Mouse (Mus musculus) kidney, embryonic 14.5 days (tissue): ENCODE results near the gene Lyrm1. TPM values are rescaled to one million over a fixed set of nuclear protein-coding genes. Genes with fewer than 3 reads are reported as not detected.

ENCODE experiments used
- ATAC-seq: fragments of 200-750 bp; cut with Nextera tagmentation; 2 replicates; pipeline ENCODE4 v1.8.0; 2017; ENCODE audit warnings: moderate number of reproducible peaks, mild to moderate bottlenecking, moderate TSS enrichment, moderate library complexity; ENCODE audit not compliant: low FRiP score, low TSS enrichment
- H3K27ac ChIP-seq: fragments of 300-500 bp; sonication (generic); 2 replicates; pipeline ENCODE4 v1.5.1; 2014; ENCODE audit warnings: low read depth, mild to moderate bottlenecking, low read length, moderate library complexity, mixed read lengths
- H3K27me3 ChIP-seq: fragments of 300-500 bp; sonication (generic); 2 replicates; pipeline ENCODE4 v1.6.1; 2014; ENCODE audit warnings: mild to moderate bottlenecking, low read length; ENCODE audit not compliant: control insufficient read depth, insufficient read depth
- H3K36me3 ChIP-seq: fragments of 300-500 bp; sonication (generic); 2 replicates; pipeline ENCODE4 v1.6.1; 2014; ENCODE audit warnings: low read length, mixed read lengths; ENCODE audit not compliant: control insufficient read depth, insufficient read depth
- H3K4me1 ChIP-seq: fragments of 300-500 bp; sonication (generic); 2 replicates; pipeline ENCODE4 v1.6.1; 2014; ENCODE audit warnings: low read length, mixed read lengths; ENCODE audit not compliant: control insufficient read depth, insufficient read depth
- H3K4me2 ChIP-seq: fragments of 300-500 bp; sonication (generic); replicated peaks from 2 replicates; pipeline ENCODE4 v1.6.1; 2014; ENCODE audit warnings: low read depth, mild to moderate bottlenecking, low read length
- H3K4me3 ChIP-seq: fragments of 300-500 bp; sonication (generic); 2 replicates; pipeline ENCODE4 v1.5.1; 2014; ENCODE audit warnings: mild to moderate bottlenecking, low read length
- H3K9ac ChIP-seq: fragments of 300-500 bp; sonication (generic); 2 replicates; pipeline ENCODE4 v1.6.1; 2014; ENCODE audit warnings: low read depth, mild to moderate bottlenecking, low read length, moderate library complexity
- H3K9me3 ChIP-seq: fragments of 300-500 bp; sonication (generic); 2 replicates; pipeline ENCODE4 v1.6.1; 2016; ENCODE audit warnings: low read length; ENCODE audit not compliant: control insufficient read depth
- WGBS: fragments of 180-500 bp; shearing (Covaris S2); extraction: QIAGEN DNeasy Blood & Tissue Kit; methylation state at CpG from one replicate; pipeline ENCODE4 v1.1.7; 2014; 5-methylcytosine and 5-hydroxymethylcytosine counted together
- polyA plus RNA-seq: library from polyadenylated mRNA; unstranded; fragments of >200 nt; fragmentation: Nextera tagmentation; extraction: Ambion mirVana; gene quantifications from 2 replicates; pipeline ENCODE4 v1.2.1, GENCODE M21; 2014

Gene Lyrm1
- polyA plus RNA-seq, 1 experiment from 2014 or later: 8.3 TPM

- 65% methylated on average over 2 of the region's 2 CpGs for WGBS
Measured at GRCm38 (mm10) chr7:119941569-119941968, 45.9 kb downstream of the Lyrm1 start.

GRCm38 (mm10) chr7:119954047-119954446, 58.4 kb downstream of the Lyrm1 start:
- WGBS: 85% methylated on average over 1 of the region's 1 CpGs

More at GRCm38 (mm10) chr7:119941569-119941968, 45.9 kb downstream of the Lyrm1 start:
- Histone ChIP-seq H3K4me2 (no peak overlapping the region), H3K9me3 (no peaks in the 10 kb centered on the region), H3K9ac (no peak overlapping the region), H3K27me3 (no peaks in the 10 kb centered on the region), H3K27ac (no peak overlapping the region), H3K36me3 (no peaks in the 10 kb centered on the region), H3K4me3 (no peak overlapping the region), H3K4me1 (no peaks in the 10 kb centered on the region)
- ATAC-seq: no peak

GRCm38 (mm10) chr7:119957421-119957820, 61.8 kb downstream of the Lyrm1 start:
- H3K27ac ChIP-seq: no peak overlapping the region
- no peak overlapping the region for H3K4me2 ChIP-seq
- no peak overlapping the region for H3K9ac ChIP-seq
- no peaks in the 10 kb centered on the region for H3K4me1 ChIP-seq
- H3K27me3 ChIP-seq: no peaks in the 10 kb centered on the region
- ATAC-seq: no peak
- H3K36me3 ChIP-seq: no peaks in the 10 kb centered on the region
- no peaks in the 10 kb centered on the region for H3K9me3 ChIP-seq
- no peak overlapping the region for H3K4me3 ChIP-seq

More at GRCm38 (mm10) chr7:119954047-119954446, 58.4 kb downstream of the Lyrm1 start:
- Histone ChIP-seq H3K4me3 (no peak overlapping the region), H3K27me3 (no peaks in the 10 kb centered on the region), H3K9ac (no peak overlapping the region), H3K4me1 (no peaks in the 10 kb centered on the region), H3K9me3 (no peaks in the 10 kb centered on the region), H3K36me3 (no peaks in the 10 kb centered on the region), H3K27ac (no peak overlapping the region), H3K4me2 (no peak overlapping the region)
- no peak for ATAC-seq

DNA sequence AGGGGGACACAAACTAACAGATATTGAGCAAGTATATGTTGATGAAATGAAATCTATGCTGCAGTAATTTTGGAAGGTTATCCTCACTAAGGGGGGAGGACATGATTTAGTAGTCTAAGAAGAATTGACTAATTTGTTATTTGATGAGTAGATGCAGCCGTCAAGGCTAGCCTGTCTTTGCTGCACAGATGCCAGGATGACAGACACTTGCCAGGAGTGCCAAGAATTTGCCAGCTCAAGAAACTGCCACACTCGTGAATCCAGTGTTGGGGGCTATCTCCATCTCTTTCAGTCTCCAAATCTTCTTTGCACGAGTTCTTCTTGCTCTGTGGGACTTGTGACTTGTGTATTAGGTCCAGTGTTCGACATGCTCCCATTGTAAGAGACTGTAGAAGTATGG, 63.4 kb downstream of the Lyrm1 start:
- H3K36me3 ChIP-seq: no peaks in the 10 kb centered on the region
- WGBS: 68% methylated on average over 4 of the region's 4 CpGs
- H3K9me3 ChIP-seq: no peaks in the 10 kb centered on the region
- no peak overlapping the region for H3K27ac ChIP-seq
- no peak for ATAC-seq
- no peak overlapping the region for H3K4me2 ChIP-seq
- no peaks in the 10 kb centered on the region for H3K27me3 ChIP-seq
- no peak overlapping the region for H3K4me3 ChIP-seq
- no peaks in the 10 kb centered on the region for H3K4me1 ChIP-seq
- H3K9ac ChIP-seq: no peak overlapping the region

GRCm38 (mm10) chr7:119959491-119959890, 63.8 kb downstream of the Lyrm1 start:
- Histone ChIP-seq H3K4me2 (no peak overlapping the region), H3K9ac (no peak overlapping the region), H3K27me3 (no peaks in the 10 kb centered on the region), H3K4me3 (no peak overlapping the region), H3K36me3 (no peaks in the 10 kb centered on the region), H3K4me1 (no peaks in the 10 kb centered on the region), H3K27ac (no peak overlapping the region), H3K9me3 (no peaks in the 10 kb centered on the region)
- ATAC-seq: no peak
- WGBS: 83% methylated on average over 4 of the region's 4 CpGs

DNA sequence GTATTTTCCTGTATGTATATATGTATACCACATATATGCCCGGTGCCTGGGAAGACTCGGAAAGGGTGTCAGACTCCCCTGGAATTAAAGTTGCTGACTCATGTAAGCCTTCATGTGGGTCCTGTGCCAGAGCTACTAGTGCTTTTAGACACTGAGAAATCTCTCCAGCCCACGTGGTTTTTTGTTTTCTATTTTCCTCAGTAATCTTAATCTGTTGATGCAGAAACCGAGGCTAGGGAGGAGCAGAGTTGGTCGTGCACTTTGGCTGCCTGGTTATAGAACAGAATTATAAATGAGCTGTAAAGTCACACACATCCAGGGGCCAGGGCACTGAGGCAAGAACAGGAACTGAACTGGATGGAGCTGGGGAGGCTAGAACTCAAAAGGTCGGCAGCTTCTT, 64.3 kb downstream of the Lyrm1 start:
- Histone ChIP-seq H3K9me3 (no peaks in the 10 kb centered on the region), H3K27ac (no peak overlapping the region), H3K4me3 (no peak overlapping the region), H3K4me2 (no peak overlapping the region), H3K36me3 (no peaks in the 10 kb centered on the region), H3K4me1 (no peaks in the 10 kb centered on the region), H3K27me3 (no peaks in the 10 kb centered on the region), H3K9ac (no peak overlapping the region)
- WGBS: 77% methylated on average over 6 of the region's 6 CpGs
- no peak for ATAC-seq

DNA sequence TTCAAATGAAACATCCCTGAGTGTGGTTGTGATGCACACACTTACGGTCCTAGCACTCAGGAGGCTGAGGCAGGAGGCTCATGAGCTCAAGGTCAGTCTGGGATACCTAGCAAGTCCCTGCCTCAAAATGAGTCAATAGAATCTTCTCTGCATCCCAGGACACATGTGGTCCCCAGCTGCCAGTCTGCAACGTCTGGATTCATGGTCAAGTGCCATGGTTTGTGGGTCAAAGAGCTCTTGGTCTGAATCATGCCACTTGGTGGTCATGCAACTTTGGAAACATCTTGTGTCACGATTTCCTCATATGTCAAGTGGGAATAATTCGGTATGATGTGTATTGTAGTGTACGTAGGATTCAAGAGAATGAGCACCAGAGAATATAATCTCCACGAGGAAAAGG, 64.9 kb downstream of the Lyrm1 start:
- Histone ChIP-seq H3K4me2 (no peak overlapping the region), H3K36me3 (no peaks in the 10 kb centered on the region), H3K9me3 (no peaks in the 10 kb centered on the region), H3K4me1 (no peaks in the 10 kb centered on the region), H3K27ac (no peak overlapping the region), H3K4me3 (no peak overlapping the region), H3K27me3 (no peaks in the 10 kb centered on the region), H3K9ac (no peak overlapping the region)
- WGBS: 84% methylated on average over 6 of the region's 6 CpGs
- no peak for ATAC-seq

GRCm38 (mm10) chr7:119961107-119961506, 65.4 kb downstream of the Lyrm1 start:
- no peaks in the 10 kb centered on the region for H3K9me3 ChIP-seq
- no peak for ATAC-seq
- no peak overlapping the region for H3K27ac ChIP-seq
- WGBS: 77% methylated on average over 2 of the region's 2 CpGs
- no peak overlapping the region for H3K9ac ChIP-seq
- no peak overlapping the region for H3K4me2 ChIP-seq
- H3K27me3 ChIP-seq: no peaks in the 10 kb centered on the region
- H3K4me1 ChIP-seq: no peaks in the 10 kb centered on the region
- no peak overlapping the region for H3K4me3 ChIP-seq
- no peaks in the 10 kb centered on the region for H3K36me3 ChIP-seq

DNA sequence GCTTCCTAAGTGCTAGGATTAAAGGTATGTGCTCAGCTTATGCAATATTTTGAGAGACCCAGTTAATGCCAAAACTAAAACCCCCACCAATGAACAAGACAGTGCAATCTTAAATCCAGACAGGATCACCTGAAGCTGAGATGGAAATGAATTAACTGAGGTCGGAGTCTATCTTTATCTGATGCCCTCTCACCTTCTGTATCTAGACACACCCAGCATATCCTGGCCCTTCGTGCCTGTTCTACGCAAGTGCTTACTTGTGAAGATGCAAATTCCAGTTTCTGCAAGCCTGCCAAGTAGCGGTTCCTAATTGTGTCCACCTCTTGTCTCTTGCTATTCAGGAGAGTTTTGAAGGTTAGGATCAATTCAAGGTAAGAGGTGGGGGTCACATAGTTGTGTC, 69.5 kb downstream of the Lyrm1 start:
- H3K9ac ChIP-seq: no peak overlapping the region
- H3K4me2 ChIP-seq: no peak overlapping the region
- H3K4me1 ChIP-seq: no peaks in the 10 kb centered on the region
- H3K36me3 ChIP-seq: no peaks in the 10 kb centered on the region
- ATAC-seq: no peak
- 88% methylated on average over 4 of the region's 4 CpGs for whole genome bisulfite sequencing
- no peaks in the 10 kb centered on the region for H3K27me3 ChIP-seq
- no peak overlapping the region for H3K4me3 ChIP-seq
- H3K9me3 ChIP-seq: no peaks in the 10 kb centered on the region
- H3K27ac ChIP-seq: no peak overlapping the region
